Mouse (Mus musculus): ENCODE measurements around the gene Eps15l1.

DNA sequence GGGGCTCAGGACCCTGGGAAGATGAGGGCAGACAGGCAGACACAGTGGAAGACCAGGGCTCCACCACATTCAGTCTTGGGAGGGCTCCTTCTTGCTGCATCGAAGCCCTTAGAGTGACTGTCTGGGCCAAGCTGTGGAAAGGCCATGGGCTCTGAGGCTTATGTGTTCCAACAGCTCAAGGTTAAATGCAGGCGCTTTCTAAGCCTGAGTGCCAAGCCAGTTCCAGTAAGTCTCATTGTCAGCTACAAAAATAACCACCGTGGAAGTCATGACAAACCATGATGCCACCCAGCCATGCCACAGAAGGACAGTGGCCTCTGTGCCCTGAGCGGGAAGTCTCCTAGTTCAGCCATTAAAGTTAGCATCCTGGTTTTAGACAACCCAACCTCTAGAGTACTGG lies 89.6 kb downstream of the Eps15l1 start:
- no peak for TF ChIP-seq CTCF (IDR thresholded peaks at IDR 0.05; ENCODE audit: low read depth, low read length)
- TF ChIP-seq POLR2A (IDR thresholded peaks at IDR 0.05; ENCODE audit: extremely low read depth, insufficient read depth, low read length): no peak
